Mouse (Mus musculus) megakaryocyte progenitor cell, adult 5-6 weeks (primary cell): Measurements from ENCODE around the gene Numb. TPM values are rescaled to one million over a fixed set of nuclear protein-coding genes. Genes with fewer than 3 reads are reported as not detected.

Experiments used
- total RNA-seq, 2 experiments: library from RNA; stranded (forward) in 1 of 2; stranded (reverse) in 1 of 2; fragments of 157-497, 149-512 nt in 1 of 2; fragments of 200-1000 nt in 1 of 2; gene quantifications; 2 replicates each; pipeline versions ENCODE4 v1.2.3 to v1.2.4; 2015 to 2017

Numb gene
- total RNA-seq, 2 experiments from 2014 or later, result 12.6 to 19.3 TPM

Other genes starting within 250 kb of the Numb start
- 71.4 and 71.5 TPM in 2 replicates for gene Psen1, start 233.8 kb downstream of the Numb start, total RNA-seq (2015)
- gene Psen1, start 233.8 kb downstream of the Numb start, total RNA-seq (2017), result 60.8 and 75.1 TPM in 2 replicates
- gene Papln, start 158.3 kb downstream of the Numb start, total RNA-seq (2015), result not detected in 2 replicates
- gene Papln, start 158.3 kb downstream of the Numb start, total RNA-seq (2017), result not detected in 2 replicates
- 13.5 and 14.6 TPM in 2 replicates for gene Riox1, start 28.7 kb upstream of the Numb start, total RNA-seq (2015)
- 16.7 and 17.7 TPM in 2 replicates for gene Riox1, start 28.7 kb upstream of the Numb start, total RNA-seq (2017)
- not detected in 2 replicates for gene Heatr4, start 62.9 kb upstream of the Numb start, total RNA-seq (2015)
- not detected in 2 replicates for gene Heatr4, start 62.9 kb upstream of the Numb start, total RNA-seq (2017)
- 12.1 and 13.3 TPM in 2 replicates for gene Acot2, start 65.9 kb upstream of the Numb start, total RNA-seq (2015)
- 9.4 and 12.7 TPM in 2 replicates for gene Acot2, start 65.9 kb upstream of the Numb start, total RNA-seq (2017)
- gene Acot1, start 87.6 kb upstream of the Numb start, total RNA-seq (2015), result 10.8 and 14.6 TPM in 2 replicates
- 11.8 and 13.6 TPM in 2 replicates for gene Acot1, start 87.6 kb upstream of the Numb start, total RNA-seq (2017)
- 0.07 TPM in 1 of 2 replicates, not detected in the other for gene Acot4, start 116.4 kb upstream of the Numb start, total RNA-seq (2015)
- gene Acot4, start 116.4 kb upstream of the Numb start, total RNA-seq (2017), result 0.03 TPM in 1 of 2 replicates, not detected in the other
- gene Gm49366, start 117.0 kb upstream of the Numb start, total RNA-seq (2015), result not detected in 2 replicates
- gene Gm49366, start 117.0 kb upstream of the Numb start, total RNA-seq (2017), result not detected in 2 replicates
- not detected in 2 replicates for gene Acot3, start 130.2 kb upstream of the Numb start, total RNA-seq (2015)
- gene Acot3, start 130.2 kb upstream of the Numb start, total RNA-seq (2017), result not detected in 2 replicates
- not detected in 2 replicates for gene Acot5, start 147.4 kb upstream of the Numb start, total RNA-seq (2015)
- gene Acot5, start 147.4 kb upstream of the Numb start, total RNA-seq (2017), result not detected in 2 replicates
- 1.5 and 2.0 TPM in 2 replicates for gene Acot6, start 178.7 kb upstream of the Numb start, total RNA-seq (2015)
- gene Acot6, start 178.7 kb upstream of the Numb start, total RNA-seq (2017), result 1.7 and 2.0 TPM in 2 replicates
- 0.61 and 1.1 TPM in 2 replicates for gene Dnal1, start 192.4 kb upstream of the Numb start, total RNA-seq (2015)
- gene Dnal1, start 192.4 kb upstream of the Numb start, total RNA-seq (2017), result 0.41 and 0.75 TPM in 2 replicates
- gene Pnma1, start 226.6 kb upstream of the Numb start, total RNA-seq (2015), result 0.15 TPM in 2 replicates
- 0.24 and 0.62 TPM in 2 replicates for gene Pnma1, start 226.6 kb upstream of the Numb start, total RNA-seq (2017)